Mouse (Mus musculus): ENCODE measurements around the gene Tbc1d9b.
A peak's percentile ranks its signal among the peaks of the same experiment; 100 is the strongest.
"Not testable (repeated sequence)": the region's sequence is repeated elsewhere in the genome, so short reads cannot be mapped to it uniquely, and the experiment has no call there.

Tbc1d9b gene

GRCm38 (mm10) chr11:50138206-50138822 lies 7.1 kb downstream of the Tbc1d9b start:
- peak; percentile 54 to 67 for DNase-seq

GRCm38 (mm10) chr11:50139571-50139970 lies 8.4 kb downstream of the Tbc1d9b start:
- no peak for DNase-seq

DNA sequence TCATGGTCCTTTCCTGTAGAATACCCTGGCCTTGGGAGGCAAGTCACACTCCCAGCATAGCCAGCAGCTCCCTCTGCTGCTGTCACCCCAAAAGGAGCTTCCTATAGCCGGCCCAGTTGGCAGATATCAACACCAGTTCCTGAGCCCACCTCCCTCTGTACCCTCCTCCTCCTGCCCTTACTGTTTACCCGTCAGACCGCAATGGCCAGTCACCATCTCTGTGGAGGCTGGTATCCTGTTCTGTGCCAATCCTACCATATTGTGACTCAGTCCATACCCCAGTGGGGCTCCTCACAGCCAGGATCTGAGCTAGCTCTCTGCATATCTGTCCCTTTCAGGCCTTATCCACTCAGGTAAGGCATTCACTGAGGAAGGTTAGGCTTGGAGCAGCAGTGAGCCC lies 14.3 kb downstream of the Tbc1d9b start:
- peak in 1 of 2 experiments; percentile 15 for DNase-seq

- DNase-seq: no peak
Observed at GRCm38 (mm10) chr11:50146121-50146520, 14.9 kb downstream of the Tbc1d9b start.

- DNase-seq: no peak
Observed at GRCm38 (mm10) chr11:50147267-50147957, 16.2 kb downstream of the Tbc1d9b start.

DNA sequence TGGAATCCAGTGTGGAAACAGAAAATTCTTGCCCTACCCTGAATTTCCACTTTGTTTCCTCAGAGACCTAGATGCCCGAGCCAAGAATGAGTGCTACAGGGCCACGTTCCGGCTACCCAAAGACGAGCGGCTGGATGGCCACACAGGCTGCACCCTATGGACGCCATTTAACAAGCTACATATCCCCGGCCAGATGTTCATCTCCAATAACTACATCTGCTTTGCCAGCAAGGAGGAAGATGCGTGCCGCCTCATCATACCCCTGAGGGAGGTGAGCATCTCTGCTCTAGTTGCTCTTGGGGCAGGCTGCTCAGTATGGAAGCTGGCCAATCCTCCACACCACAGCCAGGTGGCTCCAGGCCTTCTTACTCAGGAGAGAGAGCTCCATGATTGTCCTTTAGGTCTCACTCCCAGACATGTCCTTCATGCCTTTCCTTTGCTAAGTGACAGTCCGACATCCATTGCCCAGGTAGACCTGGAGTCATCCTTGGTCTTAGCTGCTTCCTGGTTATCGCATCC lies 16.8 kb downstream of the Tbc1d9b start:
- peak; percentile 52 to 63 for DNase-seq

DNA sequence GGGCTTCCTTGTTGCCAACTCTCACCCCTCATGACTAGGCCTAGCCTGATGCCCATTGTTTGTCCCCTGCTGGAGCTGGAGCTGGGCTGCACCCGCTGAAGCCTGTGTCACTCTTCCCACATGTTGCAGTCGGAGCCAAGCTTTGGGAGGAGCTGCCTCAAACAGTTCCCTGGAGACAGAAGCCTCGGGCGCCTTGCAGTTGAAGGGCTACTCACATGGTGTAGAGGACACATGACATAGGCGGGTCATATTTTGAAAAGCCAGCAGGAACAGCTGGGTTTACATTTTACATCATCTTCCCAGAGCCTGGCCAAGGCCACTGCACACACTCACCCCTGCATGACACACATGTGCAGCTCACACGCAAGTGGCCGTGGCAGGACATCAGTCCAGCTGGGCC lies 18.0 kb downstream of the Tbc1d9b start:
- no peak for DNase-seq

DNA sequence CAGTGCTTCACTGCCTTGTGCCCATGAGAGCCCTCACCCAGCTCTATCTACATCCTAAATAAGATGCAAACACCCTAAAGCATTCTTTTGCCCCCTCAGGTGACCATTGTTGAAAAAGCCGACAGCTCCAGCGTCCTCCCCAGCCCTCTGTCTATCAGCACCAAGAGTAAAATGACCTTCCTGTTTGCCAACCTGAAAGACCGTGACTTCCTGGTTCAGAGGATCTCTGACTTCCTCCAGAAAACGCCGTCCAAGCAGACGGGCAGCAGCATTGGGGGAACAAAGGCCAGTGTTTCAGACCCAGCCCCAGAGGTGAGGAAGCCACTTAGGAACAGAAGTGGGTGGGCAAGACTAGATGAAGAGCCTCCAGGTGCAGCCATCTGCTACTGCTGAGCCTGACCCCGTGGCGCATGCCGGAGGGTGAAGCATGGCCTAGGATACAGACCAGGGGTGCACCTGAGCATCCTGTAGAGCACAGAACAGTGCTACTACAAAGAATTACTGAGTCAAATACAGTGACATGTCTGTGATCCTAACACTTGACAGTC lies 18.5 kb downstream of the Tbc1d9b start:
- DNase-seq: no peak

DNA sequence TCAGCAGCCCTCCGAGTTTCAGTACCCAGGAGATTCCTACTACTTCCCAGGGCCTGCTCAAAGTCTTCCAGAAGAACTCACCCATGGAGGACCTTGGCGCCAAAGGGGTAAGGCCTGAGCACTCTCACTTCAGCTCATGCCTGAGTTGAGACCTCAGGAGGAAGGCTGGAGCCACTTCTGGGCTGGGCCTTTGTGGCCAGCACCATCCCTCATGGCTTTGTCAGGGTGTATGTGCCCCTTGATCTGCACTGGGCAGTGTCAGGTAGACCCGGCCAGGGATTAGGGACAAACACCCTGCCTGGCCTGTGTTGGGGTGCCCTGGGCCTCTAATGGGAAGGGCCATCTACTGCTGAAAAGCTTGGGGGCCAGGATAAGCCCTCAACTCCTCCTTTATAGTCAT lies 20.2 kb downstream of the Tbc1d9b start:
- DNase-seq: no peak

- DNase-seq: no peak
Observed at GRCm38 (mm10) chr11:50154166-50154565, 23.0 kb downstream of the Tbc1d9b start.

- DNase-seq: no peak
Observed at GRCm38 (mm10) chr11:50154777-50155520, 23.8 kb downstream of the Tbc1d9b start.

GRCm38 (mm10) chr11:50155785-50156184 lies 24.6 kb downstream of the Tbc1d9b start:
- no peak for DNase-seq

DNA sequence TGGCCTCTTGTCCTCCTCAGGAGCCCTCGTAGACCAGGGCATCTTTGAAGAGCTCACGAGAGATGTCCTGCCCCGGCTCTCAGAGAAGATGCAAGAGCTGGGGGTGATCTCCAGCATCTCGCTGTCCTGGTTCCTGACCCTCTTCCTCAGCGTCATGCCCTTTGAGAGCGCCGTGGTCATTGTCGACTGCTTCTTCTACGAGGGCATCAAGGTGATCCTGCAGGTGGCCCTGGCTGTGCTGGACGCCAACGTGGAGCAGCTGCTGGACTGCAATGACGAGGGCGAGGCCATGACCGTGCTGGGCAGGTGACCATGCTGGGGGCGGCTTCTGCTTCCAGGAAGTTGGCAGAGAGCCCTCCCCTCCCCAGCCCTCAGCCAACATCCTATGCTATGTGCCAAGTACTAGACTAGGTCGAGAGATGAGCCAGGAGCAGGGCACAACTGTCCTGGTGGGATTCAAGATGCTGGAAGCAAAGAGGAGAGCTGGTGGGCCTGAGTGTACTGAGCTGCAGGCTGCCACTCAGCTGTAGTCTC lies 25.6 kb downstream of the Tbc1d9b start:
- DNase-seq: peak in 1 of 2 experiments; percentile 24

GRCm38 (mm10) chr11:50158346-50158745 lies 27.1 kb downstream of the Tbc1d9b start:
- DNase-seq: no peak

- no peak for DNase-seq
Observed at GRCm38 (mm10) chr11:50159347-50159746, 28.2 kb downstream of the Tbc1d9b start.

GRCm38 (mm10) chr11:50161578-50162304 lies 30.5 kb downstream of the Tbc1d9b start:
- peak; percentile 62 to 67 for DNase-seq

DNA sequence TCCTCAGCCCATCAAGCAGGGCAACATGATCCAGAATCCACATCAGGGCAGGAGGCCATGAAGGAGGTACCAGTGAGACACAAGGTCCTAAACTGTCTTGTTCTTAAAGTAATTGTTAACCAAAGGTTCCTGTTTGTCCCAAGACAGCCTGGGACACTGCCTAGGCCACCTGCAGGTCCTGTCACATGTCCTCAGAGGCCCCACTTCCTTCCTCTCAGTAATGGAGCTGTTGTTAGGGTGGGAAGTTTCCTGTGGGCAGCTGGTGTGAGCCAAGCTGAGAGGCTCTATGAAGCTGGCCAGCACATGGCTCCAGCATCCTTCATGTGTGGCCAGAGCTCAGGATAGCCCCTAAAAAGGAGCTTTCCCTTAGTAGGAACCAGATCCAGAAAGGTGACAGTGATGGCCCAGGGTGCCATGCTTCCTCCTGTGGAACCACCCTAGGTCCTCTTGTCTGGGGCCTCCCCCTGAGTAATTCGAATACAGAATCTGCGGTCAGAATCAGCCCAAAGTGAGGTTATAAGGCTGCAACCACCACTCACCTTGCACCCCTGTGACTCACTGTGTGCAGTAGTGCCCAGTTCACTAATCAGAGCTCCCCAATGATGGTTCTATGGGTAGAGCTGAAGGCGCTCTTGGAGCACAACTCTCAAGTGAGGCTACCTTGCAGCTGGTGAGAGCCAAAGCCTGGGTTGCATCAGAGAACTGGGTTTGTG lies 31.3 kb downstream of the Tbc1d9b start:
- DNase-seq: no peak

DNA sequence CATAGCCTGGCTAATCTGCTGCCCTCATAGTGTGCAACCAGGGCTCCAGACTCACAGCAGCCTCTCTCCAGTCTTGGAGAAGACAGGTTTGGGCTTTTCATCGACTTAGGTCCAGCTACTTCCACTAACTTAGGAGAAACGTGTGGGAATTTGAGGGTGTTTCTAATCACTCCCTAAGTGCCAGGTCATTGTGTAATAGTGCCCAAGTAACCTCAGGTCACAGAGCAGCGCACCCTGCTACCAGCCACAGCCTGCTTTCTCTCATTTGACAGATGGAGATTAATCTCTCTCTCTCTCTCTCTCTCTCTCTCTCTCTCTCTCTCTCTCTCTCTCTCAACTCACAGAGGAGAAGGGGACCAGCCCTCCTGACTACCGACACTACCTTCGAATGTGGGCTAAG lies 37.2 kb downstream of the Tbc1d9b start:
- DNase-seq: no peak

DNA sequence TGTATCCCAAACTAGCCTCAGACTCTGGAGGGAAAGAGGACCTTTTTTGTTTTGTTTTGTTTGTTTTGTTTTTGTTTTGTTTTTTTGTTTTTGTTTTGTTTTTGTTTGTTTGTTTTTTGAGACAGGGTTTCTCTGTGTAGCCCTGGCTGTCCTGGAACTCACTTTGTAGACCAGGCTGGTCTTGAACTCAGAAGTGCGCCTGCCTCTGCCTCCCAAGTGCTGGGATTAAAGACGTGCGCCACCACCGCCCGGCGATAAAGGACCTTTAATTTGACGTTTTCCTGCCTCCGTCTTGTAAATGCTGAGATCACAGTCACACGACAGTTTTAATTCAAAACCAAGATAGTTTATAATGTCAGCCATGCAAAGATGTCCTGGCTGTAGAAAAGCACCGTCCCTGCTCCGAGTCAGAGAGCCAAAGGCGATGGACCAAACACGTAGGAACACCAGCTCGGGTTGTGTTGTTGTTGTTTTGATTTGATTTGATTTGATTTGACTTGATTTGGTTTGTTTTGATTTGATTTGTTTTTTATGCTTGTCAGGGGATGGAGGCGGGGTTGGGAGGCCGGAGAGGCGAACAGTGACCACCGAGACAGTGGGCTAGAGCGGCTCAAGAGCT lies 43.0 kb downstream of the Tbc1d9b start, which contains the start of gene Mrnip:
Mrnip (plus strand) TSS at position 334 of the 619 bp plus-strand sequence.
- DNase-seq: not testable (repeated sequence)

- peak; percentile 98 to 100 for DNase-seq
Observed at GRCm38 (mm10) chr11:50174730-50175187, 43.6 kb downstream of the Tbc1d9b start.

DNA sequence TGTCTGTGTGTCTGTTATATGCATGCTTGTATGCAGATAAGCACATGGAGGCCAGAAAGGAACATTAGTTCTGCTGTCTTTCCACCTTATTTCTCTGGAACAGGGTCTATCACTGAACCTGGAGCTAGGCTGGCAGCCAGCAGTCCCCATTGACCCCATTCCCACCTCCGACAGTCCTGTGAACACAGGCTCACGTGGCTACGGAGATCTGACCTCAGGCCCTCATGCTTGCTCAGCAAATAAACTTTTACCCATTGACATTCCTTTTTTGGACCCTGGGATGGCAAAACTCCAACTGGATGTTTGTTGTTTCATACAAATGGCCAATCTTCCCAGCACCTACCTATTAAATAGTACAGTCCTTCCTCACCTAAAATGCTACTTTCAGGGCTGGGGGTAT lies 45.2 kb downstream of the Tbc1d9b start:
- no peak for DNase-seq
